In the genomic region with DNA sequence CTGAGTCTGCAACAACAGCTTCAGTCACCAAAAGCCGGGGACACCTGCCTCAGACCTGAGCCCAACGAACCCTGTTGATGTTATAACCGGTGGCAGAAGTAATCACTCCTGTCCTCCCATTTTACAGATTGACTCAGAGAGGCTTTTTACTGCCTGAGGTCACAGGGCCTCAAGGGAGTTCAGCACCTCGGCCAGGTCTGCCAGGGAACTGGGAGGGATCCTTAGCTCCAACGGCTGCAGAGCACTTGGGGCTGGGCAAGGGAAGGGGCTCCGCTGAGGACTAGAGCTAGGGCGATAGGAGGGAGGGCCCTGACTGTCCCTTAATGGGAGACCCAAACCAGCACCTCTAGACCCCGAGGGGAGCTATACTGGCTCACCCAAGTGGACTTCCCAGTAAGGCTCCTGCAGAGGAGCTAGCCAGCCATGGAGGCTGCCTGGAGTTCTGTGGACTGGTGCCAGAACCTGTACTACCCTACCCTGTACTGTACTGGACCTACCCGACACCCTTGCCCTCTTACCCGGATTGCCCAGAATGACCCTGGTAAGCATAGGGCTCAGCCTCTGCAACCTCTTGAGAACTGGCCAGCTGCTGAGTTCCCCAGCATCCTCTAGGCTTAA, we compare ENCODE assay signal across 1 mouse cellular context.
TF ChIP-seq lines count a peak whose summit lies in the region.

No protein-coding gene starts in this region.

TF ChIP-seq in CH12.LX, 34 proteins besides CTCF, POLR2A, EP300 and RAD21 (continued from another document):
- no peak for TF ChIP-seq BHLHE40 (IDR thresholded peaks at IDR 0.05; ENCODE audit: low read depth, low read length)
- no peak for TF ChIP-seq NRF1 (IDR thresholded peaks at IDR 0.05; ENCODE audit: low read depth, low read length)
- TF ChIP-seq PAX5 (IDR thresholded peaks at IDR 0.05; ENCODE audit: low read length), result no peak
- TF ChIP-seq ZC3H11A (IDR thresholded peaks at IDR 0.05; ENCODE audit: low read depth, low read length), result no peak
- no peak for TF ChIP-seq MYC (IDR thresholded peaks at IDR 0.05; ENCODE audit: low read depth, low read length)
- TF ChIP-seq ZKSCAN1 (IDR thresholded peaks at IDR 0.05; ENCODE audit: borderline replicate concordance, low read depth, low read length), result no peak
- no peak for TF ChIP-seq TCF12 (IDR thresholded peaks at IDR 0.05; ENCODE audit: low read depth, low read length)
- no peak for TF ChIP-seq SIN3A (IDR thresholded peaks at IDR 0.05; ENCODE audit: low read length)
- no peak for TF ChIP-seq SMC3 (IDR thresholded peaks at IDR 0.05; ENCODE audit: low read depth, low read length)
- TF ChIP-seq MEF2A (IDR thresholded peaks at IDR 0.05; ENCODE audit: borderline replicate concordance, low read depth, low read length), result no peak
- TF ChIP-seq IRF4 (IDR thresholded peaks at IDR 0.05; ENCODE audit: low read depth, low read length), result no peak
- TF ChIP-seq USF1 (IDR thresholded peaks at IDR 0.05; ENCODE audit: low read depth, low read length), result no peak
- TF ChIP-seq JUN (IDR thresholded peaks at IDR 0.05; ENCODE audit: insufficient read depth, low read depth, low read length), result no peak
- no peak for TF ChIP-seq E2F4 (IDR thresholded peaks at IDR 0.05; ENCODE audit: insufficient replicate concordance, low read depth, low read length)
- no peak for TF ChIP-seq TBP (conservative IDR thresholded peaks at IDR 0.05; ENCODE audit: low read depth, low read length)
